Mouse (Mus musculus) mouse trophoblast stem cell (cell line): ENCODE data around the gene Ubtd2.
"Not testable (repeated sequence)": the region's sequence is repeated elsewhere in the genome, so short reads cannot be mapped to it uniquely, and the experiment has no call there.

Experiments
- in situ Hi-C, 2 experiments: fragments of 300-500 bp; cut with MseI, MboI; formaldehyde crosslinking; loops; 2 replicates in 1 of 2; 3 replicates in 1 of 2; pipeline ENCODE4 v1.15.1; 2025

Ubtd2 gene

GRCm38 (mm10) chr11:32464282-32464681 is 9.1 kb downstream of the Ubtd2 start:
- in situ Hi-C loops, result no loop called here

GRCm38 (mm10) chr11:32471925-32472324 is 16.8 kb downstream of the Ubtd2 start:
- in situ Hi-C loops, result no loop called here

DNA sequence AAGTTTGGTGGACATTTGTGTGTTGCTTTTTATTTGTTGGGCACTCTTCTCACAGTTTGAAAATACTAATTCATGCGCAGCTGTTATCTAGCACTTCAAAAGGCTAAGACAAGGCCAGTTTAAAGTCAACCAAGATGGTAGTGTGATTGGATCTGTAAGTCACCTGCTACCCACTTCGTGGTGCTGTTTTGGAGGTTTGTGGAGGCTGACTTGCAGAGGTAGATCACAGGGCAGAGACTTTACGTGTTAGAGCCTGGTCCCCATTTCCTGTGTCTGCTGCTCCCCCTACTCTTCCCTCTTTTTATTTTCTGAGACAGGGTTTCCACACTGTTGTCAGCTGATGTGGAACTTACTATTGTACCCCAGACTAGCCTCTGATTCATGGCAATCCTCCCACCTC is 19.6 kb downstream of the Ubtd2 start:
- in situ Hi-C loops, result no loop called here

DNA sequence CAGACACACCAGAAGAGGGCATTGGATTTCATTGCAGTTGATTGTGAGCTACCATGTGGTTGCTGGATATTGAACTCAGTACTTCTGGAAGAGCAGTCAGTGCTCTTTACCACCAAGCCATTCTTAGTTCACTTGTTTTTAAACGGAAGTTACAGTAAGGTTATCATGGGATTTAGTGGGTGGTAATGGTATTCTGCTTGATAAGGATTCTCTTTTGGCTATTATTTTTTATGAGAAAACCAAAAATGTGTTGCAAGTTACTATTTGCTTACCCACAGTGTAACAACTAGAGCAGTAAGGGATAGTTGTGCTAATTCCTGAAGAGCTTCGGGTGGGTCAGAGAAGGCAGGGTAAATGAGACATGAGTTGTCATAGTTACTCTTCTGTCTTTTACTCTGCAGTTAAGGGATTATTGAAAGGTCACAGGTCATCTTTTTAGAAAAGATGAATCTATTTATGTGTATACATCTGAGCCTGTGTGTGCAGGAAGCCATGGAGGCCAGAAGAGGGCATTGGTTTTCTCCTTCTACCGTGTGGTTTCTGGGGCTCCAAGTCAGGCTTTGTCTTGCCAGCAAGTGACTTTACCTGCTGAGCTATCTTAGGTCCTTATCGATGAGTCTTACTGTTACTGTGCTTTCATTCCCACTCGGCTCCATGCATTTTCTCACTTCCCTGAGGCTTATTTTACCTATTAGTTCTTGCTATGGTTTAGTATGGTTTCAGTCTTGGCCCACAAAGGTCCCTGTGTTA is 20.5 kb downstream of the Ubtd2 start:
- in situ Hi-C loops, result no loop called here

GRCm38 (mm10) chr11:32481525-32481924 is 26.4 kb downstream of the Ubtd2 start:
- in situ Hi-C loops, result no loop called here

DNA sequence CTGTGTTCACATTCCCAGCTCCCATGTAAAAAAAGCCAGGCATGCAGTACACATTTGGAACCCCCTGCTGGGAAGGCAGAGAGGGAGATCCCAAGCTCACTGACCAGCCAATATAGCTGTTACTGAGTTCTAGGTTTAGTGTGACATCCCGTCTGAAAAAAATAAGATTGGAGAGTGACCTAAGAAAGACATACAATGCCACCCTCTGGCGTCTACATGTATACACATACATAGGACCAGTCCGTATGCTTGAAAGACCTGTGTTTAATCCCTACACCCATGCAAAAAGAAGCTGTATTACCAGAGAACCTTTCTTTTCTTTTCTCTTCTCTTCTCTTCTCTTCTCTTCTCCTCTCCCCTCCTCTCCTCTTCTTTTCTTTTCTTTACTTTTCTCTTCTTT is 30.1 kb downstream of the Ubtd2 start:
- in situ Hi-C loops, result no loop called here

GRCm38 (mm10) chr11:32486621-32487020 is 31.5 kb downstream of the Ubtd2 start:
- in situ Hi-C loops, result no loop called here

GRCm38 (mm10) chr11:32487501-32487900 is 32.3 kb downstream of the Ubtd2 start:
- in situ Hi-C loops, result no loop called here

GRCm38 (mm10) chr11:32488344-32488743 is 33.2 kb downstream of the Ubtd2 start:
- in situ Hi-C loops, result no loop called here

DNA sequence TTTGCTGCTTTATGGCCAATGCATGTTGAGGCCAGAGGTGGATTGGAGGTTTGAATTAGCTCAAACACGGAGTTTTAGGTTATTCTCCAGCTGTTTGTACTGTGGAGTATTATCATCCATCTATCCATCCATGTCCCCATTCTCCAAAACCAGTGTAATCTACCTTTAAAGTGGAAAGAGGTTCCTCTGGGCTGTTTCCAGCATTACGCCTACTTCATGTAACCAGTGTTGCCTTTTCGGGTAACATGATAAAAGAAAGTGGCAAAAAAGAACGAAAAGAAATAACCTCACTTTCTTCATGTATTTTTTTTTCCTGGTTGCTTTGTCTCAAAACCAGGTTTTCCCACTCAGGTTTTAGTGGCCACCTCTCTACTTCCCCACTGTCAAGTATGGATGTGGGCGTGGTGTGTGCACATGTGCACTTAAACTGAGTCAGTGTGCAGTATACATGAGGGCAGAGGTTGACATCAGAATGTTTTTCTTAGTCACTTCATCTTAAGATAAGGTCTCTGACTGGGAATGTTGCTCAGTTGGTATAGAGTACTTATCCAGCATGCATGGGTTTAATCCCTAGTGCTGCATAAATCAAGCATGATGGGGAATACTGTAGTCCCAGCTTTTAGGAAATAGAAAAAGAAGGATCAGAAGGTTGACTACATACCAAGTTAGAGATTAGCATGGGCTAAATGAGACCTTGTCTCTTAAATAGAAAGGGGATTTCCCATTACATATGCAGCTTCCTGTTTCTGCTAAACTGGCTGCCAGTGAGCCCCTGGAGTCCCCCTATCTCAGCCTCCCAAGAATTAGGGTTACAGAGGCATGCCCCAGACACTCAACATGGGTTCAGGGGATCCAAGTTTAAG is 33.9 kb downstream of the Ubtd2 start:
- in situ Hi-C loops, result no loop called here

DNA sequence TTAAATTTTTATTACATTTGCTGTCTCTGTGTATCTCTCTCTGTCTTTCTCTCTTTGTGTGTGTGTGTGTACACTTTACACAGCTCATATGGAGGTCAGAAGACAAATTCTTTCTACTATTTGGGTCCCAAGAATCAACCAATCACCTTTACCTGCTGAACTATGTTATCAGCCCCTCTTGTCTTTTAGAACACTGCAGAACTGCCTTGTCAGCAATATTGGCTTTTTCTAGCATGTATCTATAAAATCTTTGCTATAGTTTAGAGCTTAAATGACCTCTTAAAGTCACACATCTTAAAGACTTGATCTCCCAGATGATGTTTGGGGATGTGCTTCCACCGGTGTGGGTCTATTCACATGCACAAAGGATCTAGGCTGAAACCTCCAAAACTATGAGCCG is 35.9 kb downstream of the Ubtd2 start:
- in situ Hi-C loops, result no loop called here

GRCm38 (mm10) chr11:32493312-32493711 is 38.1 kb downstream of the Ubtd2 start:
- in situ Hi-C loops, result no loop called here

DNA sequence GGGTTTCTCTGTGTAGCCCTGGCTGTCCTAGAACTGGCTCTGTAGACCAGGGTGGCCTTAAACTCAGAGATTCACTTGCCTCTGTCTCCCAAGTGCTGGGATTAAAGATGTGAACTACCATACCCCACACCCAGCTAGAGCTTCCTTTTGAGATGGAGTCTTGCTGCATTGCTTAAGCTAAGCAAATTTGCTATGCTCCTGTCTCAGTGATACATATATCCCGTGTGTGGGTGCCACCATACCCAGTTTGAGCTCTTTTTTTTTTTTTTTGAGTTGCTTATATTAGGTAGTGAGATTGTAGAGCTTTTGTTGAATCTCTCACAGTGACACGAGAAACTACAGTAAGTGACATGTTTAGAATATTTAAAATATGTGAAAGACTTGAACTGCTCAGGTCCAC is 40.1 kb downstream of the Ubtd2 start:
- in situ Hi-C loops, result no loop called here

DNA sequence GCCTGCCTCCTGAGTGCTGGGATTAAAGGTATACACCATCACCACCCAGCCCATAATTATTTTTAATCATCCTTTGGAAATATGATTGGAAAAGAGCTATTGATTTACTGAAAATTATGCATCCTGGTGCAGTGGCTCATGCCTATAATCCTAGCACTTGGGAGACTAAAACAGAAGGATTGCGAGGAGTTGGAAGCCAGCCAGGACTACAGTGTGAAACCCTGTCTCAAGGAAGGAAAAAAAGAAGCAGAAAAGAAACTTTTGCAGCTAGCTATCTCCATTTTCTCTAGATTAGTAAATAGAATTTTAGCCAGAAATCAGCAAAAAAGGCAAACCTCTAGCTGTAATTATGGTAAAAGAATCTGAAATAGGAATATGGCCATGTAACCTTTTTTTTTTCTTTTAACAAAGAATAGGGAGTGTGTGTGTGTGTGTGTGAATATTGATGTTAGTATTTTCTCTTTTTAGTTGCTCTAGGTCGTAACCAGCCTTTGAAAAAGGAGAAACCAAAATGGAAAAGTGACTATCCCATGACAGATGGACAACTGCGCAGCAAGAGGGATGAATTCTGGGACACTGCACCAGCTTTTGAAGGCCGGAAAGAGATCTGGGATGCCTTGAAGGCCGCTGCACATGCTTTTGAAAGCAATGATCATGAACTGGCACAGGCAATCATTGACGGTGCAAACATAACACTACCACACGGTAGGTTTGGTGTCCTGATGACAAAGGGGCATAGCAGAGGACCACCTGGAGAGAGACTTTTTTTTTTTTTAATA is 43.8 kb downstream of the Ubtd2 start:
- in situ Hi-C loops, result no loop called here

- in situ Hi-C loops, result no loop called here
Measured at GRCm38 (mm10) chr11:32499931-32500330, 44.8 kb downstream of the Ubtd2 start.

GRCm38 (mm10) chr11:32503711-32504110 is 48.5 kb downstream of the Ubtd2 start:
- in situ Hi-C loops, result no loop called here

- in situ Hi-C loops, result no loop called here
Measured at GRCm38 (mm10) chr11:32505091-32505739, 50.0 kb downstream of the Ubtd2 start.

DNA sequence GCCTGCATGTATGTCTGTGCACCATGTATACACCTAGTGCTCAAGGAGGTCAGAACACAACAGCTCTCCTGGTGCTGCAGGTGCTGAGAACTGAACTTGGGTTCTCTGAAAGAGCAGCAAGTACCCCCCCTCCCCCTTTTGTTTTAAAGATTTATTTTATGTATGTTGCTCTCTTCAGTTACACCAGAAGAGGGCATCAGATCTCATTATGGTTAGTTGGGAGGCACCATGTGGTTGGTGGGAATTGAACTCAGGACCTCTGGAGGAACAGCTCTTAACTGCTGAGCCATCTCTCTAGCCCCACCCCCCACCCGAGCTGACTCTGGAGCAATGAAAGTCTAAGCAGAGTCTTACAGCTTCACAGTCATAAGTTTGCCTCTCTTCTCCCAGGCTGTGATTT is 55.8 kb downstream of the Ubtd2 start:
- in situ Hi-C loops, result no loop called here

GRCm38 (mm10) chr11:32514853-32515252 is 59.7 kb downstream of the Ubtd2 start:
- in situ Hi-C loops, result not testable (repeated sequence)

DNA sequence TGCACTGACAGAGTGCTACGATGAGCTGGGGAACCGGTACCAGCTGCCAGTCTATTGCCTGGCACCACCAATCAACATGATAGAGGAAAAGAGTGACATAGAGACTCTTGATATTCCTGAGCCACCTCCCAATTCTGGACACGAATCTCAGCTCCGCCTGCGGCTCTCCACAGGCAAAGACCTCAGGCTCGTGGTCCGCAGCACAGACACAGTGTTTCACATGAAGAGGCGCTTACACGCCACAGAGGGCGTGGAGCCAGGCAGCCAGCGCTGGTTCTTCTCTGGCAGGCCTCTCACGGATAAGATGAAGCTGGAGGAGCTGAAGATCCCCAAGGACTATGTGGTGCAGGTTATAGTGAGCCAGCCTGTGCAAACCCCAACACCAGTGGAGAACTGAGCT is 60.9 kb downstream of the Ubtd2 start:
- in situ Hi-C loops, result no loop called here

DNA sequence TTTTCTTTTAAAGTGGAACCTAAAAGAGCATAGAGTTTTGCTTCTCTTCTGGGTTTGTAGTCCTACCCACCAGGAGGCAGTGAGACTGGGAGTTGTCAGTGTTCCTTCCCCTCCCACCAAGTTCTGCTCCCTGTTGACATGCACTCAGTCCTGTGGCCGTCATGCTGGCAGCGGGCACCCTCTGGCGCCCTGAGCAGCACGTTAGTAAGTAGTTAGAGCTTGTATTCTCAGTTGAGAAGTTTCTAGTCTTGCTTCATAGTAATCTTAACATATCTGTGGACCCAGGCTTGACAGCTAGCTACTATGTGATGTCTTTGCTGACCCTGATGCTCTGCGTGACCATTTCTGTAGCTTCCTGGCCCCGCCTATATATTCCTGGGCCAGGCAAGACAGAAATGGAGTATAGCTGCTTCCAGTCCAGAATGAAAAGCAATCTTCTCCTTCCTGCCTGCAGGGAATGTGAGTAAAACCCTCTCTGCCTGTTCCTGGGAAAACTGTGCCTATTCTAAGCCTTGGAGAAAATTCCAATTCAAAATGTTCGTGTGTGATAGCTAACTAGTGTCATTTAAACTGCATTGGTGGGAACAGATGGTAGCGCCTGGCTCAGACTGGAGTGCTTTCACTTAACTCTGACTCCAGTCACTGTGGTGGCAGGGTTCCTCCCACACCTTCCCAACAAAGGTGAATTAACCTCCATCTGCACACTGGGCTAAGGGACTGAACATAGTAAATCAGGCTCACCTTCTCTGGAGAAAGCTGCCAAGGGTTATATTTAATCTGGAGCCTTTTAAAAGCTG is 61.9 kb downstream of the Ubtd2 start:
- in situ Hi-C loops, result no loop called here
